Mouse (Mus musculus): ENCODE results near the gene Rbfox1. TPM values are rescaled to one million over a fixed set of nuclear protein-coding genes. Genes with fewer than 3 reads are reported as not detected.

Rbfox1 gene
- polyA plus RNA-seq, 1 experiment = 5.6 TPM

GRCm38 (mm10) chr16:6479094-6479590 lies 594.0 kb downstream of the Rbfox1 start:
- Histone ChIP-seq H3K4me1 (replicated peaks; ENCODE audit: control insufficient read depth, insufficient read depth, low read length) (no peaks in the 10 kb centered on the region), H3K36me3 (ENCODE audit: control insufficient read depth, insufficient read depth, low read length) (no peaks in the 10 kb centered on the region), H3K27me3 (ENCODE audit: control insufficient read depth, insufficient read depth, low read length) (no peaks in the 10 kb centered on the region), H3K4me3 (ENCODE audit: control insufficient read depth, insufficient read depth, low read length) (no peak overlapping the region), H3K27ac (ENCODE audit: control insufficient read depth, insufficient read depth, low read length) (no peak overlapping the region)
- TF ChIP-seq CTCF (IDR thresholded peaks at IDR 0.05; ENCODE audit: borderline replicate concordance, control insufficient read depth, extremely low read depth, insufficient read depth, low read length, poor library complexity) (no peak), POLR2A (IDR thresholded peaks at IDR 0.05; ENCODE audit: control insufficient read depth, extremely low read depth, insufficient read depth, low read length, poor library complexity) (no peak)
- no peak for DNase-seq
- WGBS = 78% methylated on average over 1 of the region's 1 CpGs

GRCm38 (mm10) chr16:6479616-6480410 lies 594.7 kb downstream of the Rbfox1 start:
- no peak overlapping the region for H3K4me3 ChIP-seq (ENCODE audit: control insufficient read depth, insufficient read depth, low read length)
- no peaks in the 10 kb centered on the region for H3K27me3 ChIP-seq (ENCODE audit: control insufficient read depth, insufficient read depth, low read length)
- no peaks in the 10 kb centered on the region for H3K4me1 ChIP-seq (replicated peaks; ENCODE audit: control insufficient read depth, insufficient read depth, low read length)
- 34% methylated on average over 3 of the region's 3 CpGs for WGBS
- H3K36me3 ChIP-seq (ENCODE audit: control insufficient read depth, insufficient read depth, low read length) = no peaks in the 10 kb centered on the region
- no peak for DNase-seq
- TF ChIP-seq POLR2A (IDR thresholded peaks at IDR 0.05; ENCODE audit: control insufficient read depth, extremely low read depth, insufficient read depth, low read length, poor library complexity) = no peak
- TF ChIP-seq CTCF (IDR thresholded peaks at IDR 0.05; ENCODE audit: borderline replicate concordance, control insufficient read depth, extremely low read depth, insufficient read depth, low read length, poor library complexity) = no peak
- no peak overlapping the region for H3K27ac ChIP-seq (ENCODE audit: control insufficient read depth, insufficient read depth, low read length)

GRCm38 (mm10) chr16:6480411-6480728 lies 595.2 kb downstream of the Rbfox1 start:
- H3K27ac ChIP-seq (ENCODE audit: control insufficient read depth, insufficient read depth, low read length) = no peak overlapping the region
- no peak for TF ChIP-seq POLR2A (IDR thresholded peaks at IDR 0.05; ENCODE audit: control insufficient read depth, extremely low read depth, insufficient read depth, low read length, poor library complexity)
- no peak for TF ChIP-seq CTCF (IDR thresholded peaks at IDR 0.05; ENCODE audit: borderline replicate concordance, control insufficient read depth, extremely low read depth, insufficient read depth, low read length, poor library complexity)
- H3K4me3 ChIP-seq (ENCODE audit: control insufficient read depth, insufficient read depth, low read length) = no peak overlapping the region
- WGBS = 19% methylated on average over 5 of the region's 5 CpGs
- H3K27me3 ChIP-seq (ENCODE audit: control insufficient read depth, insufficient read depth, low read length) = no peaks in the 10 kb centered on the region
- no peaks in the 10 kb centered on the region for H3K36me3 ChIP-seq (ENCODE audit: control insufficient read depth, insufficient read depth, low read length)
- DNase-seq = peak; percentile 6
- H3K4me1 ChIP-seq (replicated peaks; ENCODE audit: control insufficient read depth, insufficient read depth, low read length) = no peaks in the 10 kb centered on the region

GRCm38 (mm10) chr16:6483628-6484027 lies 598.5 kb downstream of the Rbfox1 start:
- Histone ChIP-seq H3K27ac (ENCODE audit: control insufficient read depth, insufficient read depth, low read length) (no peak overlapping the region), H3K4me3 (ENCODE audit: control insufficient read depth, insufficient read depth, low read length) (no peak overlapping the region), H3K36me3 (ENCODE audit: control insufficient read depth, insufficient read depth, low read length) (no peaks in the 10 kb centered on the region), H3K4me1 (replicated peaks; ENCODE audit: control insufficient read depth, insufficient read depth, low read length) (no peaks in the 10 kb centered on the region), H3K27me3 (ENCODE audit: control insufficient read depth, insufficient read depth, low read length) (no peaks in the 10 kb centered on the region)
- DNase-seq = no peak
- TF ChIP-seq CTCF (IDR thresholded peaks at IDR 0.05; ENCODE audit: borderline replicate concordance, control insufficient read depth, extremely low read depth, insufficient read depth, low read length, poor library complexity) (no peak), POLR2A (IDR thresholded peaks at IDR 0.05; ENCODE audit: control insufficient read depth, extremely low read depth, insufficient read depth, low read length, poor library complexity) (no peak)
- 89% methylated on average over 8 of the region's 8 CpGs for WGBS

- 95% methylated on average over 3 of the region's 3 CpGs for WGBS
- H3K4me1 ChIP-seq (replicated peaks; ENCODE audit: control insufficient read depth, insufficient read depth, low read length) = no peaks in the 10 kb centered on the region
Measured at GRCm38 (mm10) chr16:6485631-6486030, 600.5 kb downstream of the Rbfox1 start.

GRCm38 (mm10) chr16:6502219-6502618 lies 617.1 kb downstream of the Rbfox1 start:
- no peak for DNase-seq
- 30% methylated on average over 8 of the region's 8 CpGs for WGBS
- H3K36me3 ChIP-seq (ENCODE audit: control insufficient read depth, insufficient read depth, low read length) = no peaks in the 10 kb centered on the region
- no peaks in the 10 kb centered on the region for H3K4me1 ChIP-seq (replicated peaks; ENCODE audit: control insufficient read depth, insufficient read depth, low read length)
- no peak overlapping the region for H3K27ac ChIP-seq (ENCODE audit: control insufficient read depth, insufficient read depth, low read length)
- H3K4me3 ChIP-seq (ENCODE audit: control insufficient read depth, insufficient read depth, low read length) = no peak overlapping the region
- H3K27me3 ChIP-seq (ENCODE audit: control insufficient read depth, insufficient read depth, low read length) = no peaks in the 10 kb centered on the region
- no peak for TF ChIP-seq CTCF (IDR thresholded peaks at IDR 0.05; ENCODE audit: borderline replicate concordance, control insufficient read depth, extremely low read depth, insufficient read depth, low read length, poor library complexity)
- TF ChIP-seq POLR2A (IDR thresholded peaks at IDR 0.05; ENCODE audit: control insufficient read depth, extremely low read depth, insufficient read depth, low read length, poor library complexity) = no peak

More at GRCm38 (mm10) chr16:6485631-6486030, 600.5 kb downstream of the Rbfox1 start:
- H3K36me3 ChIP-seq (ENCODE audit: control insufficient read depth, insufficient read depth, low read length) = no peaks in the 10 kb centered on the region
- no peak for DNase-seq
- H3K27me3 ChIP-seq (ENCODE audit: control insufficient read depth, insufficient read depth, low read length) = no peaks in the 10 kb centered on the region
- TF ChIP-seq POLR2A (IDR thresholded peaks at IDR 0.05; ENCODE audit: control insufficient read depth, extremely low read depth, insufficient read depth, low read length, poor library complexity) = no peak
- no peak for TF ChIP-seq CTCF (IDR thresholded peaks at IDR 0.05; ENCODE audit: borderline replicate concordance, control insufficient read depth, extremely low read depth, insufficient read depth, low read length, poor library complexity)
- no peak overlapping the region for H3K4me3 ChIP-seq (ENCODE audit: control insufficient read depth, insufficient read depth, low read length)
- H3K27ac ChIP-seq (ENCODE audit: control insufficient read depth, insufficient read depth, low read length) = no peak overlapping the region

Measured in thymus, adult 2 months (tissue).